Mouse (Mus musculus) neural tube, postnatal 0 days (tissue): Measurements from ENCODE around the gene D130052B06Rik. TPM values are rescaled to one million over a fixed set of nuclear protein-coding genes. Genes with fewer than 3 reads are reported as not detected.

Experiments used
- polyA plus RNA-seq: library from polyadenylated mRNA; unstranded; fragments of >200 nt; fragmentation: Nextera tagmentation; extraction: Ambion mirVana; gene quantifications from 2 replicates; pipeline ENCODE4 v1.2.1, GENCODE M21; 2015

The D130052B06Rik gene
- polyA plus RNA-seq = not detected in 2 replicates

DNA sequence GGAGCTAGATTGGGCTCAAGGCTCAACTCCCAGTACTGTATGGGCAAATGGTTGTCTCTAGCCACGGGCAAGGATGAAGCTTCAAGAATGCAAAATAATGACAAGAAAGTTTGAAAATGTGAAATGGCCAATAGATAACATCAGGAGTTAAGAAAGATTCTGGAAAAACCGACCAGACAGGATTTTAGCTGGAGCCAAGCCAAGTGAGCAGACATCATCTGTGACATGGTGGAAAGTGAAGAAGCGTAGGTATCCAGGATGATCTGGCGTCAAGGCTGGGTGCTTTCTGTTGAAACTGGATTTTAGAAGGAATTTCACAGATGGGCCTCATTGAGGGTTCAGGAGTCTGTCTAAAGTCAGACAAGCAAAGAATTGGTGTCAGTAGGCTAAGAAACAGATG is at the start of gene D130052B06Rik:
D130052B06Rik (plus strand) TSS at position 317 of the 400 bp plus-strand sequence.

DNA sequence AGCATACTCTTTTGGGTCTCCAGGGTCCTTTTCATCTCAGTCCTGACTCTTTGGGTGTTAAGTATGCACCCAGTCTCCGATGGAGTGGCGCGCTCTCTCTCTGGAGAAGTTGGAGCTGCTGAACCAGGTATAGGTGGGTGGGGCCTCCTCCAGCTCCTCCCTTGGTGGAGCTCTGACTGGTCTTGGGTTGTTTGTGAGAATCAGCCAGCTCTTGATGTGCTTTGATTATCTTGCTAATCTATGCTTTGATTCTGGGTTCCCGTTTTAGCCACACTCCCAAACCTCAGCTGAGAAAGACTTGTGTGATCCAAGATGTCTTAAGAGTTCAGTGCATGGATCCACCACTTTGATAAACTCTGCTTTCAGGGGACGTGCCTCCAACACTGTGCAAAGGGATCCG is 20.2 kb upstream of the D130052B06Rik start, which contains the start of gene Gabrp:
Gabrp (minus strand) TSS at position 101 of the 400 bp plus-strand sequence.

Other genes with a start within 250 kb of the D130052B06Rik start
- 5.1 and 5.3 TPM in 2 replicates for gene Ranbp17, start 85.6 kb upstream of the D130052B06Rik start, polyA plus RNA-seq
- not detected in 2 replicates for gene Gabrp, start 20.3 kb upstream of the D130052B06Rik start, polyA plus RNA-seq